12 mouse cellular contexts compared by ENCODE assay signal in genomic region chr2:93377797-93378196, GRCm38 (mm10). TPM values are rescaled to one million over a fixed set of nuclear protein-coding genes. Genes with fewer than 3 reads are reported as not detected.
A peak's percentile ranks its signal among the peaks of the same experiment; 100 is the strongest.
DNase-seq lines count a peak whose midpoint lies in the region; ATAC-seq and TF ChIP-seq lines count a peak whose summit lies in the region.
"Had no signal": no experiment of that assay in that cellular context is flagged by ENCODE, and none has a peak within 500 bp of the region (broad histone marks: within the 10 kb centered on the region; RNA-seq: fewer than 3 reads in every experiment).

No protein-coding gene starts in this region.

- intact Hi-C loops in left cerebral cortex, postnatal 25 days (cut with DNase I) = no loop called here

- no peak overlapping the region for H3K27ac ChIP-seq in cerebellum, adult 2 months (ENCODE audit: insufficient read depth, low read length)
- H3K27ac ChIP-seq: embryonic facial prominence, embryonic 15.5 days had no signal

- H3K4me1 ChIP-seq in cerebellum, adult 2 months (ENCODE audit: control insufficient read depth, insufficient read depth, low read length) = no peaks in the 10 kb centered on the region

- DNase-seq in frontal cortex, postnatal 10 days (ENCODE audit: low spot score in 2 of 2) = no peak
- peak; percentile 40 to 49 for DNase-seq in left cerebral cortex, postnatal 25 days (ENCODE audit: low spot score in 2 of 2)
- DNase-seq in left cerebral cortex, adult 18-20 months (ENCODE audit: low spot score in 2 of 2) = no peak
- DNase-seq in cerebellum, adult 2 months = peak; percentile 54 to 70
- peak; percentile 50 for DNase-seq in layer of hippocampus, adult 9-11 months
- DNase-seq in gastrocnemius, postnatal 10 days = no peak
- no peak for DNase-seq in kidney, adult 9 months
- DNase-seq: adrenal gland, postnatal 14 days had no signal

- 11% methylated on average over 15 of the region's 15 CpGs for WGBS in cerebellum, adult 2 months

- H3K4me3 ChIP-seq in cerebellum, adult 2 months (replicated peaks; ENCODE audit: insufficient read depth, low read depth, low read length) = no peak overlapping the region
- H3K4me3 ChIP-seq: embryonic facial prominence, embryonic 15.5 days; myocyte had no signal

- TF ChIP-seq CTCF in cerebellum, adult 2 months (IDR thresholded peaks at IDR 0.05; ENCODE audit: borderline replicate concordance, insufficient read depth, low read depth, low read length) = no peak

- ATAC-seq in frontal cortex, adult (ENCODE audit: low TSS enrichment) = peak; percentile 78
- ATAC-seq: intestine, postnatal 0 days had no signal

- H3K27me3 ChIP-seq in cerebellum, adult 2 months (ENCODE audit: control insufficient read depth, insufficient read depth, low read length) = no peaks in the 10 kb centered on the region
- H3K27me3 ChIP-seq: embryonic facial prominence, embryonic 15.5 days had no signal

- no peak for TF ChIP-seq POLR2A in cerebellum, adult 2 months (IDR thresholded peaks at IDR 0.05; ENCODE audit: borderline replicate concordance, insufficient read depth, low read length)

RNA-seq across cellular contexts. Expression of gene Tspan18, which starts 43.5 kb away (rescaled TPM):
- total RNA-seq in left cerebral cortex, postnatal 25 days (2021) = 1 to 10 TPM; 1.9 to 2.2 TPM
- 1 to 10 TPM; 1.4 to 1.6 TPM for total RNA-seq in left cerebral cortex, adult 18-20 months (2021)
- polyA plus RNA-seq in cerebellum, adult 2 months (2012; rRNA removed) = 11.3 and 13.1 TPM in 2 replicates
- 10 to 100 TPM; 14.5 to 17.8 TPM for total RNA-seq in gastrocnemius, postnatal 10 days (2021)

Comparison
In these comparisons a context has a peak if more than half of its experiments do, and no peak if none do; other contexts are left out.
1. DNase-seq: peak in left cerebral cortex, postnatal 25 days (2 of 2), cerebellum, adult 2 months (2 of 2) and layer of hippocampus, adult 9-11 months (single experiment); none in frontal cortex, postnatal 10 days (0 of 2), left cerebral cortex, adult 18-20 months (0 of 2), gastrocnemius, postnatal 10 days (single experiment) and kidney, adult 9 months (single experiment).
2. RNA of gene Tspan18, which starts 43.5 kb away (total RNA-seq): 14.5 to 17.8 TPM in gastrocnemius, postnatal 10 days; 1.9 to 2.2 TPM in left cerebral cortex, postnatal 25 days and 1.4 to 1.6 TPM in left cerebral cortex, adult 18-20 months; every median in the first group is over 4 times any median in the second.